Mouse (Mus musculus) spleen, adult 2 months (tissue): ENCODE measurements around the gene Atp6v0e.

ENCODE experiments used
- CTCF ChIP-seq: fragments of 200-500 bp; IDR thresholded peaks from 2 replicates; pipeline ENCODE4 v1.5.1; 2011; ENCODE audit warnings: mild to moderate bottlenecking, inconsistent platforms; ENCODE audit not compliant: insufficient read depth, insufficient read length, insufficient replicate concordance; ENCODE audit errors: extremely low read depth
- POLR2A ChIP-seq: fragments of 200-500 bp; IDR thresholded peaks from 2 replicates; pipeline ENCODE4 v1.6.1; 2011; ENCODE audit warnings: low read depth, low read length, inconsistent platforms

- no peak for TF ChIP-seq POLR2A
- TF ChIP-seq CTCF, result no peak
Observed at GRCm38 (mm10) chr17:26634539-26634938, 28.5 kb upstream of the Atp6v0e start.
